In genomic region chr15:96709491-96710351, GRCm38 (mm10) we compare ENCODE assay signal across 8 mouse cellular contexts. TPM values are rescaled to one million over a fixed set of nuclear protein-coding genes. Genes with fewer than 3 reads are reported as not detected.
DNase-seq lines count a peak whose midpoint lies in the region; ATAC-seq and TF ChIP-seq lines count a peak whose summit lies in the region.

No protein-coding gene starts in this region.

- DNase-seq in ES-CJ7 (ENCODE audit: low read depth, low spot score): peak; percentile 97
- peak; percentile 99 for DNase-seq in cerebellum, adult 11 months
- DNase-seq in forebrain, embryonic 14.5 days (ENCODE audit: low spot score): peak; percentile 99
- peak; percentile 97 for DNase-seq in heart, postnatal 25 days (ENCODE audit: low spot score)
- peak; percentile 98 to 99 for DNase-seq in layer of hippocampus, adult 18-20 months (ENCODE audit: low spot score in 2 of 2)
- peak; percentile 97 for DNase-seq in lung, adult 2 months
- peak; percentile 96 for DNase-seq in thymus, adult 18-20 months

- no peaks in the 10 kb centered on the region for H3K27me3 ChIP-seq in forebrain, embryonic 14.5 days (replicated peaks; ENCODE audit: control insufficient read depth, insufficient read depth, low read length)

- TF ChIP-seq POLR2A in lung, adult 2 months (IDR thresholded peaks at IDR 0.05; ENCODE audit: borderline replicate concordance, extremely low read depth, low read depth, low read length): peak; percentile 80; the same call in 1 of the 2 replicates

- H3K9me3 ChIP-seq in forebrain, embryonic 14.5 days (replicated peaks; ENCODE audit: control insufficient read depth, low read length): no peaks in the 10 kb centered on the region

- WGBS in forebrain, embryonic 14.5 days: under 1% methylated on average over 70 of the region's 80 CpGs
- WGBS in lung, adult 2 months: under 1% methylated on average over 78 of the region's 80 CpGs

- H3K27ac ChIP-seq in forebrain, embryonic 14.5 days (ENCODE audit: low read depth, low read length): peak overlapping the region; percentile 96

- ATAC-seq in forebrain, embryonic 14.5 days: peak; percentile 94
- peak; percentile 81 for ATAC-seq in neutrophil, adult 5-6 weeks (ENCODE audit: extremely low read depth, insufficient number of reproducible peaks, low FRiP score, poor library complexity, severe bottlenecking)

- intact Hi-C loops in heart, postnatal 25 days (cut with DNase I): no loop called here

- TF ChIP-seq CTCF in lung, adult 2 months (IDR thresholded peaks at IDR 0.05; ENCODE audit: insufficient read depth, low read length): no peak

- H3K4me1 ChIP-seq in forebrain, embryonic 14.5 days (ENCODE audit: control insufficient read depth, insufficient read depth, low read length): 0 out of 2 replicates have a peak, but pooled peaks cover 3% of the 10 kb centered on the region
- H3K4me1 ChIP-seq in lung, adult 2 months (ENCODE audit: control insufficient read depth, insufficient read depth, low read length): no peaks in the 10 kb centered on the region; the same call in none of the 2 replicates

- peak overlapping the region; percentile 55 for H3K4me3 ChIP-seq in forebrain, embryonic 14.5 days (ENCODE audit: low read depth, low read length)
- peak overlapping the region; percentile 67 for H3K4me3 ChIP-seq in lung, adult 2 months (replicated peaks; ENCODE audit: extremely low read depth, low read depth, low read length)

- peak overlapping the region; percentile 82 for H3K4me2 ChIP-seq in forebrain, embryonic 14.5 days (ENCODE audit: low read length)

- H3K36me3 ChIP-seq in forebrain, embryonic 14.5 days (ENCODE audit: control insufficient read depth, insufficient read depth, low read length): no peaks in the 10 kb centered on the region

- peak overlapping the region; percentile 89 for H3K9ac ChIP-seq in forebrain, embryonic 14.5 days (ENCODE audit: low read length)

RNA-seq across cellular contexts. Expression of gene Slc38a2, which starts 10.2 kb away (rescaled TPM):
- 142 and 195 TPM in 2 replicates for polyA plus RNA-seq in forebrain, embryonic 14.5 days (2014; fragmentation: Nextera tagmentation; extraction: Ambion mirVana)
- total RNA-seq in heart, postnatal 25 days (2021): 100 to 1,000 TPM; 230 to 253 TPM
- 10 to 100 TPM; 85.1 to 88.2 TPM for total RNA-seq in layer of hippocampus, adult 18-20 months (2021)
- polyA plus RNA-seq in lung, adult 2 months (2012; rRNA removed): 23.0 and 37.9 TPM in 2 replicates
- 136 and 139 TPM in 2 replicates for total RNA-seq in neutrophil, adult 5-6 weeks (2017)

Comparison
In these comparisons a context has a peak if more than half of its experiments do, and no peak if none do; other contexts are left out.
1. Peak in every context shown above with its lines: DNase-seq, ATAC-seq, H3K4me3 ChIP-seq and H3K27ac ChIP-seq.